Mouse (Mus musculus) left cerebral cortex, adult 18-20 months (tissue): Measurements from ENCODE around the gene Cir1. TPM values are rescaled to one million over a fixed set of nuclear protein-coding genes. Genes with fewer than 3 reads are reported as not detected.

Experiments
- DNase-seq, 2 experiments: peaks; one replicate each; pipeline ENCODE4 v3.0.0; 2021 to 2022; ENCODE audit warnings: low spot score in 2 of 2, mixed read lengths in 1 of 2
- long read RNA-seq, 2 experiments: library from polyadenylated mRNA; stranded (forward); transcript quantifications; one replicate each; pipeline ENCODE4 v2.0.0; 2021
- total RNA-seq, 2 experiments: library from RNA; stranded (reverse); gene quantifications; 2 replicates each; pipeline ENCODE4 v1.2.3; 2021

The Cir1 gene
- 10 to 100 TPM; 25.6 to 28.3 TPM for total RNA-seq
- long read RNA-seq, experiment 1, partial matches to known transcripts, result 1 of 22 reads
- long read RNA-seq, experiment 1, other reads (novel, unspliced or antisense), result 21 of 22 reads
- long read RNA-seq, experiment 2, partial matches to known transcripts, result 1 of 9 reads
- long read RNA-seq, experiment 2, other reads (novel, unspliced or antisense), result 8 of 9 reads

DNA sequence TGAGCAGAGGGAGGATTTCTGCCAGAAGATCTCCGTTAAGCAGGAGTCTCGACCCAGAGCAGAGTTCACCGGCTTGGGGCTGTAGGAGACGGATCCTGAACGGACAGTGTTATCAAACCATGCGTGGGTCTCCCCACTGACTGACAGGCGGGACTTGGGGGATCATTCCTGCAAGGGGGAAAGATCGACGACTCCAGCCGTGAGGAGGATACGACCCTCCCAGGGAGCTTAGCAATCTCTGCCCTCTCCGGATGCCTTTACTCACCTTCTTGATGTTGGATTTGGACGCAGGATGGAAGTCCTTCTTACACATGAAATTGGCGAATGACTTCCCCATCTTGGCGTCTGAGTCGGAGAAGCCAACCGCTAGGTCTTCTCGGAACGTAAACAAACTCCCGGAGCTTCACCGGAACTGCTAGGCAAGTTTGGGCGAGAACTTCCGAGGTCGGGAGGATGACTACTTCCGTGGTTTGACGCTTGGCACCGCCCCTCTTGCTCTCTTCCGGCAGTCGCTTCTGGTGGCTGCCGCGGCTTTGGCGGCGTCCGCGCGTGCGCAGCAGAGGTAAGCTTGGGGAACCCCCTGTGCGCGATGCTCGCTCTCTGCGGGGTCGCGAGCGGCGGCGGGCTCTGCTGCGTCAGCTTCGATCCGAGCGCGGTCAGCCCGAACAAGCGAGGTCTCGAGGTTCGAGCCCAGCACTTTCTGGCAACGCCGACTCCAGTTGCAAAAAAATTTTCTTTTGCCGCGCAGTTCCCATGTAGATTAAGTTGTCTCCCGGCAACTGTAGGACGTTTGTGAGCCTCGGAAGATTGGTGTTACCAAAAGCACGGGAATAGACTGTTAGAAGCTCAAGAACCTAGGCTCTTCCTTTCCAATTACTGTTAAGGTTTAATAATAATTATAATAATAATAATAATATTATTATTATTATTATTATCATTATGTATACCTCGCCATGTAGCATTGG lies at the start of gene Cir1, which contains the start of gene Scrn3:
Gene Cir1, minus strand, starts transcription at position 550 of the 965 bp plus-strand sequence.
Gene Scrn3, plus strand, starts transcription at position 450 of the 965 bp plus-strand sequence.
- peak; percentile 92 to 96 for DNase-seq

DNA sequence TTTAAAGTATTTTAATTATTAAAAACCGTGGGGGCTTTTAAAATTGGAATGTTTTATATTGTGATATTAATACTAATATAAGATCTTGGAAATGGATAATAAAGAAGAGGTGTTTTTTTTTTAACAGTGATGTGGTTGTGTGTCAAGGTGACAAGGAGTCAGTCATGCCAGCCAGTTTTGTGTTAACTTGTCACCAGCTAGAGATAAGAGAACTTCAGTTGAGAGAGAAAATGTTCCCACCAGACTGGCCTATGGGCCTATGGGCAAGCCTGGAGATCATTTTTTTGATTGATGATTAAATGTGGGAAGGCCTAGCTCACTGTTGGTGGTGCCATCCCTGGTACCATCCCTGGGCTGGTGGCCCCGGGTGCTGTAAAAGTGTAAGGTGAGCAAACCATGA lies 48.0 kb upstream of the Cir1 start:
- no peak for DNase-seq

- no peak for DNase-seq
Observed at GRCm38 (mm10) chr2:73359941-73360340, 47.4 kb upstream of the Cir1 start.

DNA sequence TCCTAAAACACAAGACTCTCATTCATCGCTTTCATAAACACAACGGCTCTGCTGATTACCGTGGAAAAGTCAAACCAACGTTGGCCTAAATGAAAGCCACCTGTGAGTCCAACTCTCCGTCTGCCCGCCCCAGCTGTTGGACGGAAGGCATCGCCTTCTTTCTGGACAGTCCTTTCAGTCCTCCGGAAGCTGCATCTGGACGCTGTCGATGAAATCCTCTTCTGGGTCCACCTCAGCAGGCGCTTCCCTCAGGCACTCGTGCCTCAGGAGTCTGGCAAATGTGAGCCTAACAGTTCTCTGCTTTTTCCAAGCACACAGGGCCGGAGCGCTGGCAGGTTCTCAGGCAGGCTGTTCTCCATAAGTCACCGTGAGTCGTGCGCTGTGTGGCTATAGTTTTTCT lies 44.5 kb upstream of the Cir1 start:
- no peak for DNase-seq

DNA sequence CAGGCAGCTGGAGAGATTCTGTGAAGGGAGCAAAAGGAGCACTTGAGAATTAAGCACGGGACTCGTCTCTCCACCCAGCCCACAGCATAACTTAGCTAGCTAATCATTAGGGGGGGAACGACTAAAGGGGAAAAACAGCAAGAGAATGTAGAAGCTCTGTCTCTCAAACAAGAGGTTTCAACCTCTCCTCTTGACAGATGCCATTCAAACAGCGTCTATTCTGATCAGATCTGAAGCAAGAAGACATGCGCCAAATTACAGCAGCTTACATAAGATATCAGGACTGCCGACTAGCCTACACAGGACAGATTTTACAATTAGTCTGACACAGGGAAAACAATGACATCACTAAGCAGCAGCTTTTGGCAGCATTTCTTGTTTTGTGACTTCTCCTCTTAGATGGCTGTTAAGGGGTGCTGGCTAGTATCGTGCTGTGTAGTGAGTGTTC lies 39.5 kb upstream of the Cir1 start:
- peak in 1 of 2 experiments; percentile 9 for DNase-seq

GRCm38 (mm10) chr2:73351496-73351895 lies 39.0 kb upstream of the Cir1 start:
- DNase-seq, result no peak

DNA sequence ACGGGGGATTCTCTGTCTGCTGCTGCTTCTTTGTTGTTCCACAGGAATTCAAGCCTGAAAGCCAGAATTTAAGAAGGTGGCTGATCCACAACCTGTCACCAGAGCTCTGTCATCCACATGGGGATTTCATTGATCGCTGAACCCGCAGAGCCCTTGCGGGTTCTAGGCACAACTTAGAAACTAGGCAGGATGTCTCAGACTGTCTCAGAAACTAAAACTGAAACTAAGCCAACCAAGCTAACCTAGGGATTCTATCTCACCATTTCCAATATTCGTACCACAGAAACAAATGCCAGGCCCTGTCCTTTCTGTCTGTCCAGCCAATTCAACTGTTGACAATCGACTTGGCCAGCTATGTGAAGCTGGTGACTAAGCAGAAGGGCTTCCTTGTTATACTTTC lies 35.7 kb upstream of the Cir1 start:
- no peak for DNase-seq

DNA sequence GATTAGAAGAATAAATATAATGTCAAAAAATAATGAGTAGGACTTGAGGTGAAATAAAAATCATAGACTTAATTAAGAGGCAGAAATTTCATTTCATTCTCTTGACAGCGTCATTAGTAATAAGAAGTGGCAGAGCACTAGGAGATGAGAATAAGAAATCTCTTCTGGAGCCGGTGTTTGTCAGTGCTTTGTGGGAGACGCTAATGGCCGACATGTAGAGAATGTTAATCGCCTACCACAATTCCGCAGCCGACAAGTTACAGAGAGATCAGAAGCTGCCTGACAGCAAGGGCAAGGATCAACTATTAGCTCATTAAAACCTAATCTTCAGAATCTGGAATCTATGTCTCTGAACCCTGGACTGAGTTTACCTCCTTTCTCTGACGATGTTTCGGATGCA lies 35.3 kb upstream of the Cir1 start:
- no peak for DNase-seq

DNA sequence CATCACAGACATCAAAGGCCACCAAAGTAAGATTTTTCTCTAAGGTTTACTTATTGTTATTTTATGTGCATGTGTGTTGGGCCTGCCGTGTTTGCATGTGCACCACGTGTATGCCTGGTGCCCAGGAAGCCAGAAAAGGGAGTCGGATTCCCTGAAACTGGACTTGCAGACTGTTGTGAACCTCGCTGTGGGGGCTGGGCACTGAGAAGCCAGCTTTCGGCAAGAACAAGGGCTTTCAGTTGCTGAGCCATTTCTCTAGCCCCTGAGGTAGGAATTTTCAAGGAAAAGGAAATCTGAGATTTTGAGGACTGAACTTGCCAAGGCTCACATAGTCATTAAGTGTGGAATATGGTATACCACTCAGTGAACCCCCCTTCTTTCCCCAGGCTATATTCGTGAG lies 34.6 kb upstream of the Cir1 start:
- DNase-seq, result no peak

DNA sequence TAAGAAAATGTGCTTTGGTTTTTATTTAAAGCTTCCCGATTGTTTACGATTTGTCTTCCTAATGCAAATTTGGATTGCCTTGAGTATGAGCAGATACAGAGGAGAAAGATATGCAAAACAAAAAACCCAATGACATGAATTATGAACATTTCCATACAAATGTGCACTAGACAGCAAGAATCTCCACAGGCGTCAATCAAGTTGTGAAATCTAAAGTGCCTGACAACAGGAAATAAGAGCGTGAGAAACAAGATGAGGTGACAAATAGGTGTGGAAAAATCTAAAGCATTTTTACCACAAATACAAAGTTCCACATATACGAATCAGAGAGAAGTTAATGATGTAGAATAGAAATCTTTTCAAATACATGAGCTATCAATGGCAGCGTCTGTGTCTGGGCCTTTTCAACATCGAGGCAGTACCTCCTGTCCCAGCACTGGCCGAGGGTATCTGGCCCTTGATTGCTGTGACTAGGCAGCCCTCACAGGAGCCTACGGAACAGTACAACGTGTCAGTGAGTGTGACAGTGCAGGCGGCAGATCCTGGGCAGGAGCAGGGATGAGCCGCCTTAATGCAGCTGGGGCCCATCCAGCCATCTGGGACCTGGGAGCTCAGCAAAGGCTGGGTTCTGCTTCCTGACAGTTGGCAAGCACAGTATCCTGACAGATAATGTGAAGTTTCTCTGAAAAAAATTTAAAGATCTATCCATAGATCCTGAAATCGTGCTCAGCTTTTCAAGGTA lies 34.0 kb upstream of the Cir1 start:
- peak; percentile 38 to 48 for DNase-seq

GRCm38 (mm10) chr2:73345204-73345603 lies 32.7 kb upstream of the Cir1 start:
- peak in 1 of 2 experiments; percentile 20 for DNase-seq

DNA sequence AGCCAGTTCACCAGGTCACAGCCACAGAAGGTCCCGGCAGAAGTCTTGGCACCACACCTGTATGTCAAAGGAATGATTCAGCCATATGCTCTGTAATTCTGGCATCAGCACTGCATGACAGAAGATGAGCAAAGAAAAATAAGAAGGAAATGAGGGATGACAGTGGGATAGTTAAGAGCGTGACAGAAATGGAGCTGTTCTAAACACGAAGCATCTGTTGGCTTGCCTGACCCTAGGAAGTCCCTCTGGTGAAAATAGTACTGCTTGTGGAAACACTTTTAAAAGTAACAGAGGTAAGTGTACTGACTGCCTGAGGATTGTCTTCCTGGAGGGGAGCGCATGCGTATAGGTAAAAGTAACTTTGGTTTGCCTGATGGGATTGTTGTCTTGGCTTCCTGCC lies 31.2 kb upstream of the Cir1 start:
- no peak for DNase-seq

DNA sequence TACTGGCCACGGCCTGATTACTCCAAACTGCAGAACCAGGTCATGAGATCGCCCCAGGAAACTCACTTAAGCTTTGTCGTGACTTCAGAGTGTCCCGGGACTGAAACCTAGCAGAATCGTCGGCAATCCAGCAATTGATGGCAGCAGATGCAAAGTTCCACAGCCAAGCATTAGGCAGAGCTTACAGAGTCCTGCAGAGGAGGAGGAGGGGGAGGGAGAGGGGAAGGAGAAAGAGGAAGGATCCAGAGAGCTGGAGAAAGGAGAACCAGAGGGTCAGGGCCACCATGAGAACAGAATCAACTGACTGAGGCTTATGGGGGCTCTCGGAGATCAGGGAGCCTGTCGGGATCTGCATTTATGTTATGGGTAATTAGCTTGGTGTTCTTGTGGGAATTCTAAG lies 25.9 kb upstream of the Cir1 start:
- no peak for DNase-seq

- DNase-seq, result no peak
Observed at GRCm38 (mm10) chr2:73335949-73336348, 23.4 kb upstream of the Cir1 start.

- DNase-seq, result no peak
Observed at GRCm38 (mm10) chr2:73325871-73326270, 13.4 kb upstream of the Cir1 start.

DNA sequence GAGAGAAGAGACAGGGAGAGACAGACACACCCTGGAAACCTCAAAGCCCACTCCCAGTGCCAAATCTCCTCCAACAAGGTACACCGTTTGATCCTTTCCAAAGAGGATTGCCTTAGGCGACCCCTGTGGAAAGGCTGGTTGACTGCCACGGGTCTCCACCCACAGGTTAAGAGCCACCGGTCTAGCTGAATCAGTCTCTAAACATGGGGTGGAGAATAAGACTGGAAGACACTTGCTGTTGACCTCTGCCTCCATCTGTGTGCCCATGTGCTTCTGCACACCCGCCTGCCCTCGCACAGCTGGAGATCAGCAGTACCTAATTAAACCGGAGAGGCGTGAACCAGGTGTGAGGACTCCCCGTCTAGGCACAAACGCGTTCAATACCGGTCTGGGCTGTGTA lies 10.5 kb upstream of the Cir1 start:
- DNase-seq, result no peak

DNA sequence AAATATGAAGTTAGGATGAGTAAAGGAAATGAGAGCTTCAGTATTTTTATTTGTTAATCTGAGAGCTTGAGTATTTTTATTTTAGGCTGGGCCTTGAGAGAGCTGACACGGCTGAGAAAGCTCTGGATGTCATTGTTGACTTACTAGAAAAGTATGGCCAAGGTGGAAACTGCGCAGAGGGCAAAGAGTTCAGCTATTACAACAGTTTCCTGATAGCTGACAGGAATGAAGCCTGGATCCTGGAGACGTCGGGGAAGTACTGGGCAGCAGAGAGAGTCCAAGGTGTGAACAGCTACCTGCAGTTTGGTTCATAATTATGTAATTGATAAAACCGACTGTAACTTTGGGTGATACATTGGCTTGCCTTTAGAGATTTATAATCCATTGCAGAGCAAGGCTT lies 6.7 kb upstream of the Cir1 start:
- DNase-seq, result no peak

- no peak for DNase-seq
Observed at GRCm38 (mm10) chr2:73317426-73317825, 4.9 kb upstream of the Cir1 start.

DNA sequence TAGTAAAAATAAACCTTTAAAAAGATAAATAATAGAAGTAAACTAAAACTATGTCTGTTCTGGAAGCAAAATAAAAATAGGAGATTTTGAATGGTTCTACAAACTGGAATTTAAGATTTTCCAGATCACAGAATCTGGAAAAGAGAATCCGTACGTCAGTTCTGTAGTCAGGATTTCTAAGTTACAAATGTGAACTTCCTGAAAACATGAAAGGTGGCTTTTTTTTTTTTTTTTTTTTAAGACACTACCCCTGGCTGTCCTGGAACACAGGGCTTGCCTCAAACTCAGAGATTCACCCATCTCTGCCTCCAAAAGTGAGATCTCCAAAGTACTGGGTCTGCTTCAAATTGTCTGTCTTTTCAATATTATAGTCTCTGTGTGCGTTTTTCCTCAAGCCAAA lies 1.8 kb upstream of the Cir1 start:
- no peak for DNase-seq

DNA sequence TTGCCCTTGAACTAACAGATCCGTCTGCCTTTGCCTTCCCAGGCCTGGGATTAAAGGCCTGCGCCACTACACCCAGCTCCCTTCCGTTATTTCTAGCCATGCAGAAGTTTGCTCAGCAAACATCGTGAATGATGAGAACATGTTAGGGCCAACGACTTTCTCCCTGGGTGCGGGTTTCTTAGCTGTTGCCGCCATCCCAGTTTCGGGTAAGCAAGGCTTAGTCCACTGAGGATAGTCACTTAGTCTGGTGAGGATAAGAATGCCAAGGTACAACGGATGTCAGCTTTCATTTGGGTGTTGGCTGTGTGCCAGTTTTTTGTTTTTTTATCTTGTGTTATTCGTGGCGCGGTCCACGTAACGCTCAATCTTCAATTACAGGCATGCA lies 608 bp upstream of the Cir1 start:
- peak in 1 of 2 experiments; percentile 16 for DNase-seq

GRCm38 (mm10) chr2:73306006-73306405 lies 6.5 kb downstream of the Cir1 start:
- DNase-seq, result no peak

DNA sequence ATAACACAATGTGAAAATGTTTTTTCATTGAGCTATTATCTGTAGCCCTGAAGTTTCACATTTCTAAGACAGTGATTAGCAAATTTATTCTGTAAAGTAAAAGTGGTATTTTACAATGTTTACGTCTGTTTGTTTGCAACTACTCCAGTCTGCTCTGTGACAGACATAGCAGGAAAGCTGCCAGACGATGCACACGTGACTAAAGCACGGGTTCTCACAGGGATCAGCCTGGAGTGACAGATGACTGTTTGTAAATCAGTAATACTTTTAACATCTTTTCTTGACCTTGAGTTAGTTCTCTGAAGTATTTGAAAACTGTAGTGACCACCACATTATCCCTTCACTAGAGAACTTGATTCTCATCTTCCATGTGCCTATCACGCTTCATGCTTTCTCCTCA lies 8.0 kb downstream of the Cir1 start:
- DNase-seq, result no peak
